Mouse (Mus musculus): ENCODE measurements at regions not wholly inside any gene's neighbourhood (a gene's known extent, or its start where the extent isn't known, plus 50 kb on each side); places are given as distances from the start of the nearest gene placed in this dataset.

DNA sequence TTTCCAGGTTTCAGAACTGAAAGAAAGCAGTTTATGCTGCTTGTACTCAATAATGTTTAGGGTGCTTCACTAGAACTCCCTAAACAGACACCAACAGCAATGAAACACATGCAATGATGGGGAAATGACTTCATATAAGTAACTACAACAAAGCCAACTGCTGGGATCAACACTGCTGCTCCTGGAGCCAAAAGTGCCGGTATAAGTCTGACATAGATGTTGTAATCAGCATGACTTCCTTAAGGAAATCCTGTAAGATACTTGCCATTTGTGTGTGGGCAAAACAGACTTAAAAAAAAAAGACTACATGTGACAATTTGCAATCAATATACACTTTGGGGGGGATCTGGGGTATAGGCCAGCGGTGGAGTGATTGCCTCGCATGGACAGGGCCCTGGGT lies 438.4 kb upstream of the A1bg start:
- no peak for ATAC-seq (ENCODE audit: extremely low read depth, insufficient number of reproducible peaks, low FRiP score, poor library complexity, severe bottlenecking)

DNA sequence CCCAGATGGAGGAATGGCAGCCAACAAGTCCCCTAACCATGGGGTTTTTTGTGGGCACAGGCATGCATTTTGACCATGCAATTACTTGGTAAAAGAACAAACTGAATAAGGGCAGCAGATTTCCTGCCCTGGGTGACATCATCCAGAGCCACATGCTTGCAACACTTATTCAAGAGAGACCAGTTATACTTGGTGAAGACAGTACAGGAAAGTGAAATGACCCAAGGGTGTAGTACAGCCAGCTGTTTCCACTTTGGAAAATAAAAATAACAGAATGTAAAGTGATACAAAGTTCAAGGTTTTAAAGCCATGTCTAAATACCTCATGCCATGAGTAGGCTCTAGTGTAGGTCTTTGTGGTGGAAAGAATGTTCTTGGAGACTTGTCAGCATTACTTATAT lies 432.5 kb upstream of the A1bg start:
- no peak for ATAC-seq (ENCODE audit: extremely low read depth, insufficient number of reproducible peaks, low FRiP score, poor library complexity, severe bottlenecking)

DNA sequence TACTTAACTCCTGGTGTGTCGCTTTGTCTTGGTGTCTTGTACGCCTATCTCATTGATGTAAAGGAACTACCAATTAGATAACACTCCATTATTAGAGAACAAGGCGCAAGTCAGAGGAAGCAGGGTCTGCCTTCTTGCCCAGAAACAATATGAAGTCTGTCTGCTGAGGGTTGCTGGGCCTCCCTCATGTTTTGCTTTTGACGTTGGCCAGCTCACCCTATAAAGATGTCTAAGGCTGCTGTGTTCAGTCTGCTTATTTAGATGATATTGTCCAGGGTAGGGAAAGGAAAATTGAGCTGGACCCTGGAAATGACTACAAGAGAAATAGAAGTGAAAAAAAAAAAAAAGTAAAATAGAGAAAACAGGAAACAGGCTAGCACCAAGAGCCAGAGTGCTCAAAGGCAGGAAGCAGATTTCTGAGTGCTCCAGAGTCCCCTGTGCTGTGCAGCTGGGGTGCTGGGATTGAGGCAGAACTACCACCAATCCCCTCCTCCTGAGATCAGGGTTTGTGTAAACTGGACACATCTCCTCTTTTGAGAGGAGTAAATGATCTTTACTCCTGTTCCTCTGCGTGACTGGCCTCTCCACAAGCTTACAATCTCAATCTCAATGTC lies 429.0 kb upstream of the A1bg start:
- ATAC-seq (ENCODE audit: extremely low read depth, insufficient number of reproducible peaks, low FRiP score, poor library complexity, severe bottlenecking): no peak

DNA sequence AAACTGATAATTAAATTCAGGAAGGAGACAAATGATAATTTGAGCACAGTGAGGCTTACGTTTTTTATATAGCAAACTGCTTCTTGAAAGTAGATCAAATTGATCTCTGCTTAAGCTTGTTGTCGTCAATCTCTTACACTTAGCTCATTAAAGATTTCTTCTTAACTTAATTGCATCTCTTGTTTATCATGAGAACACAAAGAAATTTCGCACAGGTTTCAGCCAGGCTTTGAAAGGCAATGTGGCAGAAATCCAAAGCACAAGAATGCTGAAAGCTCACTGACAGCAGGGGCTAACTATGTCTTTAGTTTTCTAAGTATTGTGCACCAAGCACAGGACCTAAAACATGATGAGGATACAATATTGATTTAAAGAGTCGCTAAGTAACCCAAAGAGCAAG lies 422.3 kb upstream of the A1bg start:
- ATAC-seq (ENCODE audit: extremely low read depth, insufficient number of reproducible peaks, low FRiP score, poor library complexity, severe bottlenecking): no peak

DNA sequence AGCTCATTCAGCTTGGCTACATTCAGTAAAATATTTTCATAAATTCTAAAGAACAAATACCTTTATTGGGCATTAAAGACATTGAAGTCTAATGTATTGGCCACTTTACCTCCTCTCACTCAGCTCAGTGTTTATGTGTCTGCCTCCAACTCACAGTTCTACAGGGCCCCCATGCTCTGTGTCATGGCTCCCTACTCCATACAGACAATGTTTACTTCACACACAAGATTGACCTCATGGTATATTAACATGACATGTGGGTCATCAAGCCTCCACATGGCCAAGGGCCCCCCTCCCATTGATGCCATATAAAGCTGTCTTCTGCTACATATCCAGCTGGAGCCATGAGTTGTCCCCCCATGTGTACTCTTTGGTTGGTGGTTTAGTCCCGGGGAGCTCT lies 419.8 kb upstream of the A1bg start:
- no peak for ATAC-seq (ENCODE audit: extremely low read depth, insufficient number of reproducible peaks, low FRiP score, poor library complexity, severe bottlenecking)

DNA sequence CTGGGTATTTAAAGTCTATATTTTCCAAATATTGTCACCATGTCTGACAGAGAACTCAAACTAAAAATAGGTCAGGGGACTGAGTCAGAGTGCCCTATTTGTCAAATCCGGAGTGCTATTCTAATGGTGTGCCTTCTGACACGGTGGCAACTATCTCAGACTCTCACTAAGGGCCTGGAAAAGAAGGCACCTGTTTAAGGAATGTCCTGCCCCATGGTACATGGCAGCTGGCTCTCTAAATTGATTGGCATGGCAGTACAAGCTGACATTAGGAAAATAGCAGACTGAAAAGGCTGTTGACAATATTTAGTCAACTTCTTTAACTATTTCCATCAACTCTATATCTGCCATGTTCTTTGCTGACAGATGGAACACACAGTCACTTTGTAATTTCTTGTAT lies 405.1 kb upstream of the A1bg start:
- ATAC-seq (ENCODE audit: extremely low read depth, insufficient number of reproducible peaks, low FRiP score, poor library complexity, severe bottlenecking): no peak

DNA sequence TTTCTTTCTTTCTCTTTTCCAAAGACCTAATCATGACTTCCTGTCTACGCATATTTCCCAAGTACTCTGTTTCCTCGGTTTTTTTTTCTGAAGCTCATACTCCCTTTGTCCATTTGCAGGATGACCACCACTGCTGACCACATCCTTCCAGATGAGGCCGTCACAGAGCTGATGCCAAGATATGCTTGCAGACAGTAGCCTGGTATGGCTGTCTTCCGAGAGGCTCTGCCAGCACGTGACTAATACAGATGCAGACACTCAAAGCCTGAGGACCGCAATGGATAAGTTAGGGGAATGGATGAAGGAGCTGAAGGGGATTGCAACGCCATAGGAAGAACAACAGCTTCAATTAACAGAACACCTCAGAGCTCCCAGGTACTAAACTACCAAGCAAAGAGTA lies 399.4 kb upstream of the A1bg start:
- no peak for ATAC-seq (ENCODE audit: extremely low read depth, insufficient number of reproducible peaks, low FRiP score, poor library complexity, severe bottlenecking)

DNA sequence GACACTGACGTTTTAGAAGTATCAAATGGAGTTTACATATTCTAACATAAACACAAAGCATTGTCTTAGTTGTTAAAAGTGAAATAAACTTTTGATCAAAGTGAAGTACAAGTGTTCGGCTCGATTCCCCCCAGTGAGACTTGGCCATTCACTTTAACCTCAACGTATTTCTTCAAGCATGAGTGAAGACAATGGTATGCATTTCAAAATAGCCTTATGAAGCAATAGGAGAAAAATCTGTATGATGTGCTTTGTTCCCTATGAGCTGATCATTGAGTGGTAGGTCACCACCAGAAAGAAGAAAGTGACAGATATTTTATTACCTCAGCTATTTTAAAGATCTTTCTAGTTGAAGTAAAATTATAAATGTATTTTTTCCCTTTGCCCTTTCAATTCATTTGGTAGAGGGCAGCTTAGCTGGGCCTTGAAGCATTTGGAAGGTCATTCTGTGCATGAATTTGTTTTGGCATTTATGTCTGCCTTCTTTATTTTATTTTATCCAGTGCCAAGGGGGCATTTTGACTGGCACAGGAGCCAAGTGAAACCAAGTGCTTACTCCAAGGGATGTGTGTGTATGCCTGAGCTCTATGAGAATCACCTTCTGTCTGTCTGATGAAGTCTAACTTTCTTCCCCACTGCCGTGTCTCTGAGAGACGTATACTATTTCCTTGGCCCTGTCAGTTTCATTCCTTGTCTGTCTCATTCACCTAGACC lies 386.8 kb upstream of the A1bg start:
- no peak for ATAC-seq (ENCODE audit: extremely low read depth, insufficient number of reproducible peaks, low FRiP score, poor library complexity, severe bottlenecking)

DNA sequence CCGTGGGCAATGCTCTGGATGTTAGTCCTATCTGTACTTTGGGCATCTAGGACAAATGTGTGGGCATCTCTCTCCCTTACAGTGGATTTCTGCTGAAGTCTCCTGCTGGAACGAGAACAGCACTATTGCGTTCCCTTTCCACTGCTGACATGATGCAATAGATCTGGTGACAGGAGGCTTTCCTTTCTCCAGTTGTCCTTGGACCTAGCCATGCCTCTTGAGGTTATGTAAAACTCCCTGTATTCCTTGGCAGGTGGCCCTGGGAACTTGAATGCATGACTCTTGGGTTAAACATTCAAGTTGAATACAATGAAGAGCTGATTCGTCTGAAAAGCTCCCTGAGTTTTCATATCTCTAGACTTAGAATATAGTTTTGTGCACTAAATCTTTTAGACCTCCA lies 386.1 kb upstream of the A1bg start:
- ATAC-seq (ENCODE audit: extremely low read depth, insufficient number of reproducible peaks, low FRiP score, poor library complexity, severe bottlenecking): no peak

DNA sequence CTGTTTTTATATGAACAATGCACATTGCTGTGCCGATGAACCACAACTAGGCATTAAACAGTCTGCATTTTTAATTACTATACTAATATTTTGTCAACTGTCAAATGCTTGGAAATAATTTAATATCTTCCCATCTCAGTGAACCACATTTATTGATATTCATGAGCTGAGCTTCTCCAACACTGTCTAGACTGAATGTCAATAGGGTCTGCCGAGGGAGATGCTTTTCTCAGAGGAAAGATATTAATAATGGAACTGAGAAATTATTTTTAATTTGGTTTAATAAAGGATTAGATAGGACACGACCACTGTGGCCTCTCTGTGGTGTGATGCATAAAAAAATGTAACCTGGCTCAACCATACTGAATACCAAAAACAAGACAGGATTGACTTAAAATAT lies 381.7 kb upstream of the A1bg start:
- ATAC-seq (ENCODE audit: extremely low read depth, insufficient number of reproducible peaks, low FRiP score, poor library complexity, severe bottlenecking): no peak

DNA sequence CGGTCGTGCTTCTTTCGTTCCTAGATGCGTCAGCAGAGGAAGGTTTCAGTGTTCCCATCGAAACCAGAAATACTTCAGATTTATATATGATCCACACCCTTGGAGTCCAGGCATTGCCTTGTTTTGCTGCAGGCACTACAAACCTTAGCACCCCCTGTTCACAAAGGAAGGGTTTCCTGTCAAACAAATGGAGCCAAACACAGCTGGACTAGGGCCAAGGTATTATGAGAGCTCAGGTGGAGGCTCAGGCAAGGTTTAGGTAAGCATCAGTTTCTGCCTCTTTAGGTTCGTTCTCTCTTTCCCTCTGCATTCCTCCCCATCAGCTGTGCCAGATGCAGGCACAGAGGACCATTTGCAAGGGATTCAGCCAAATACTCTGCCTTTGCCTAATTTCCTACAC lies 377.0 kb upstream of the A1bg start:
- no peak for ATAC-seq (ENCODE audit: extremely low read depth, insufficient number of reproducible peaks, low FRiP score, poor library complexity, severe bottlenecking)

DNA sequence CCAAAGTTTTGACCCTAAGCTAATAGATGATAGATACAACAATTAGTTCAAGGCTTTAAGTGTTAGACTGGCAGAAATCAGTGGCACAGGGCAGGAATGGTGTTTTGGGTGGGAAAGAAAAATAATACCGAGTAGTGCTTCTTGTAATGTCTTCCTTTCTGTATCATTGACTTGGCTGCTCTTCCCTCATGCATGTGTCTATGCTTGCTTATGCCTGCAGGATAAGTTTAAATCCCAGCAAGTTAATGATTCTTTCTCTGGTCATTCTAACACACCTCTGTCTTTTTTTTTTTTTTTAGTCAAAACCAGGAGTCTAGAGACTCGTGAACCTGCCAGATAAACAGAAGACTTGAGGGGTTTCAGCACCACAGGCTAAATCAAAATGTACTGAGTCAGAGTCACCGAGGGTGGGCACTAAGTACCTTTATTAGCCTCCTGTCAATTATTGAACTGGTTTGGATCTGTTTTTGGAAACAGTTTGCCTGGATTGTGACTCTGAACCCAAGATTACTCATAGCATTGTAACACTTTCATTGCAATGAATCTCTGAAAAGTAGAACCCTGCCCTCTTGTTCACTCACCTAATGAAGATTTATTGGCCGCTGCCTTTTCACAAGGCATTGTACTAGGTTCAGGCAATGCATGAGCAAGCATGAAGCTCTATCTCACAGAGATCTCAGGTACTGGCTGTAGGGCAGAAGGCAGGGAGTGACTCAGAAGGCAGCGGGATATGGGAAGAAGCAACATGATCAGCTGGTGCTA lies 374.8 kb upstream of the A1bg start:
- ATAC-seq (ENCODE audit: extremely low read depth, insufficient number of reproducible peaks, low FRiP score, poor library complexity, severe bottlenecking): no peak

DNA sequence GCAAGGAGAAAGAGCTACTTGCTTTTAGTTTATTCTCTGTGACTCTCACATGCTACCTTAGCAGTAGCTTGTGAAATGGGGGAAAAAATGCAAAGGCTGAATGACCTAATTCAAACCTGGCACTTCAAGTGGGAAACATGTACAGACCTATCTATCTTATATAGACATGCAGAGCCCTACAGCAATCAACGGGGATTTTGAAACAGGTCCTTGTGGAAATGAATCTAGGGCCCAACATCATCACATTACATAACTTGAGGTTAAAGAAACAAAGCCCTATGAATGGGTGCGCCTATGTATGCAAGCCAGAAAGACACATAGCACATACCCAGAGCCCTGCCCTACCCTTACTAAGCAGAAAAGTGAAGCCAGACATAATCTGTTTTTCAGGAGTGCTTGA lies 371.8 kb upstream of the A1bg start:
- no peak for ATAC-seq (ENCODE audit: extremely low read depth, insufficient number of reproducible peaks, low FRiP score, poor library complexity, severe bottlenecking)

DNA sequence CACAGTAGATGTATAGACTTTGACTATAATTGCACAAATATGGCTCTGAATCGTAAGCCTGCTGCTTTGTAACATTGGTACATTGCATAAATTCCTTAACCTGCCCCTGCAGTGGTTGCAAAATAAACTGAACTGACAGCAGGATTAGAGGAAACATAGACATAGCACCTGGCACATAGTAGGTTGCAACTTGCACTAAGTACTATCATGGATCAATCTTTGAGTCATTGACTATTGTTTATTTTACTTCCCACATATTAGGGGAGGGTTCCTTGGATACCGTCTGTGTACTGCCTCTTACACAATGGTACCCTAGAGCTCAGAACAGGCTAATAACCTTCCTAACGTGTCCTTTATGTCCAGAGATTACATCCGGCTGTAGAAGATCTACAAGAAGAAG lies 371.3 kb upstream of the A1bg start:
- no peak for ATAC-seq (ENCODE audit: extremely low read depth, insufficient number of reproducible peaks, low FRiP score, poor library complexity, severe bottlenecking)

DNA sequence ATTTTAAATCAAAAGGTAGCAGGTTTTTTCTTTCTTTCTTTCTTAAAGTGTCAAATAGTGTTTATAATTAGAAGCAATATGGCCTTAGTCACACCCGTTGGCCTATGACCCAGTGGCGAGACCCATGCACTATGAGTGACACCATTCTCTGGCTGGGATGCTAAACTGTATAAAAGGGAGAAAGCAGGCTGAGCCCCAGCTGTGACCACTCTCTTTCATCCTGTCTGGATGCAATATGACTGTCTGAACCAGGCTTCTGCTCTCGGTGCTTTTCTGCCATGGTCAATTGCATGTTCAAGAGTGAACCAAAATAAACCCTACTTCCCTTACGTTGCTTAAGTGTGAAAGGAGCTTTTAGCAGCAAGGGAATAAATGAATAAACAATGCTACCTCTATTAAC lies 346.0 kb upstream of the A1bg start:
- ATAC-seq (ENCODE audit: extremely low read depth, insufficient number of reproducible peaks, low FRiP score, poor library complexity, severe bottlenecking): no peak

DNA sequence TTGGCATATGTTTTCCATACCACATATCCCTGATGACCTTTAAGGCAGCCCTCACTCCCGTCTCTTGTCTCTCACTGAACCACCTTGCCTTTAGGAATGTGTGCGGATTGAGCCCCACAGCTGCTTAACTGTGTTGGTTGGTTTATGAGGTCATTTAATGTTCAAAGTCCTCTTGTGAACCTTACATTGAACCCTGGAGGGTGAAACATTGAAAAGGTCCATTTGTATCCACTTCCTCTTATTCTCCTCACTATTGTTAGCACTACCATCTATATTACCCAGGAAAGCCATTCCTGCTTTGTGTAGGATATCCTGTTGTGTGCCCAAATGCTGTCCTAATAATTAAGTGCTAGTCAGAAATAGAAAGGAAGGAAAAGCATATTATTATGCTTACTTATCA lies 336.2 kb upstream of the A1bg start:
- ATAC-seq (ENCODE audit: extremely low read depth, insufficient number of reproducible peaks, low FRiP score, poor library complexity, severe bottlenecking): no peak

DNA sequence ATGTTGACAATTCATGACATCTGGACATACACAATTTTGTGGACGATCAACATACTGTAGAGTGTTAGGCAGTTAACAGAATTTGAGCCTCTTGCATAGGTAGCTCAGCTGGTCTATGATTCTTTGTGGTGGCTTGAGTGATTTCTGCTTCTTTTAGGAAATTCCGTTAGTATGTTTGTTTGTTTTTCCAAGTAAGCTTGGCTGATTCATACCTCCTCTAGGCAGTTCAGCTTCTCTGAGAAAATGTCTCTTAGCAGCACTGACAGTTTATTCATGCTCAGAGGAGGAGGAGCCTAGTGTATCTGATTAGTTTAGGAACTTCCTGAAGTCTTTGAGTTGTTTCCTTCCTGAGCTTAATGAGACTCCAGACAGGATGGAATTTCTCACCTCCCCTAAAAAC lies 321.7 kb upstream of the A1bg start:
- no peak for ATAC-seq (ENCODE audit: extremely low read depth, insufficient number of reproducible peaks, low FRiP score, poor library complexity, severe bottlenecking)

DNA sequence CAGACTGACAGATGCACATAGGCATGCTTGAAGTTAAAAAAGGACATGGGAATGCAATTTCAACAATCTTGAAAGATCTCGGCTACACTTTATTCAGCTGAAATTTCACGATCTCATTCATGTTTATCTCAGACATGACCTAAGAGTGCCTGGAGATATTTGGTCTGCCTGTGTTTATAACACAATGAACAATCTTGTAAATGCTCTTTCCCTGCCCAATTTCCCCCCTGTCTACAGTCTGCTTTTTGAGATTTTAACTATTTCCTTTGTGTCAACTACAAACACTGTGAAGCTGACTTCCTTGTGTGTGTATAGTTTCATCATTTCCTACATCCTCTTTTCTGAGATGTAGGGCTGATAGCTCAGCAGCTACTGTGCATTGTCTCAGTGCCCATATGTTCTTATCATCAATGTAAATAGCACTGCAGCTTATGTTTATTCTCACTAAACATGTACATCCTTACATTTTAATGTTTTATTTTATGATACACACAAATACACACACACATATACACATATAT lies 319.4 kb upstream of the A1bg start:
- no peak for ATAC-seq (ENCODE audit: extremely low read depth, insufficient number of reproducible peaks, low FRiP score, poor library complexity, severe bottlenecking)

DNA sequence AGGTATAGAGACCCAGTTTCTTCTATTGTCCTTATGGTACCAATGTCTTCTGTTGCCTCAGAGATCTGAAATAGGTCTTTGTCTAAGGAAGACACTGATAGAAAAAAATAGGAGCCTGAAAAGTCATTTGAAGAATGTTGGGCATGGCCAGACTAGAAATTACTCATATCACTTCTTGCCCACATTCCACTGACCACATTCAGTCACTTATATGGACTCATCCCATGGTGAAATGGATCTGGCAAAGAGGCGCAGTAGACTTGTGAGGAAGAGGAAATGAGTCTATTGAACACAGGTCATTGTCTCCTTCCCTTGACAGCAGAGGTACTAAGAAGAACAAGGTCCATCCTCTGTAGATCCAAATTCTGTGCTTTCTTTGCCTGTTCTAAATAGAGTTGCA lies 318.9 kb upstream of the A1bg start:
- ATAC-seq (ENCODE audit: extremely low read depth, insufficient number of reproducible peaks, low FRiP score, poor library complexity, severe bottlenecking): no peak

DNA sequence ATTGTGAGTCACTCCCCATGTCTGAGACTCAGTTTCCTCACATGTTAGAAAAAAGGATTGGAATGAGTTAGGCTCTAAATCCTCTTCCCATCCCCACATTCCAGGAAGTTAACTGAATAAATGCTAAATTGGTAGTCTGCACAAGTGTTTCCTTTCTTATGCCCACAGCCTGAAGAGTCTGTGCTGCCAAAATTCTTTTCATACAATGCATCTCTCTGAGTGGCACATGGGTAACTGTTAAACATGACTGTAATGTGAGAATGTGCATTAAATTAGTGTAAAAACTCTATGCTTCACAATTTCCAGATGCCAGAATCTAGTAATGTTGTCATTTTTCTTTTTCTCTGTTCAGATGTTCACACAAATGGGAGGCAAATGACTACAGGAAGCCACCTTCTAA lies 317.5 kb upstream of the A1bg start:
- ATAC-seq (ENCODE audit: extremely low read depth, insufficient number of reproducible peaks, low FRiP score, poor library complexity, severe bottlenecking): no peak
